Mouse (Mus musculus): ENCODE results near the gene Camk1. TPM values are rescaled to one million over a fixed set of nuclear protein-coding genes. Genes with fewer than 3 reads are reported as not detected.
"Not testable (repeated sequence)": the region's sequence is repeated elsewhere in the genome, so short reads cannot be mapped to it uniquely, and the experiment has no call there.

Camk1 gene
- total RNA-seq, 2 experiments from 2014 or later: 39.3 to 39.5 TPM

- intact Hi-C loops (cut with DNase I): no loop called here
- no peak overlapping the region for H3K27ac ChIP-seq
- DNase-seq: no peak
- no peak overlapping the region for H3K4me3 ChIP-seq
- no peak for TF ChIP-seq CTCF (IDR thresholded peaks at IDR 0.05)
Measured at GRCm38 (mm10) chr6:113350538-113350937, 6.8 kb upstream of the Camk1 start.

- Histone ChIP-seq H3K4me3 (no peak overlapping the region), H3K27ac (no peak overlapping the region)
- intact Hi-C loops (cut with DNase I): no loop called here
- no peak for TF ChIP-seq CTCF (IDR thresholded peaks at IDR 0.05)
- DNase-seq: no peak
Measured at GRCm38 (mm10) chr6:113346897-113347296, 3.1 kb upstream of the Camk1 start.

- peak; percentile 91 for DNase-seq
- H3K4me3 ChIP-seq: peak overlapping the region; percentile 97
- intact Hi-C loops (cut with DNase I): no loop called here
- peak overlapping the region; percentile 93 for H3K27ac ChIP-seq
- no peak for TF ChIP-seq CTCF (IDR thresholded peaks at IDR 0.05)
Measured at GRCm38 (mm10) chr6:113344321-113344720, 537 bp upstream of the Camk1 start.

DNA sequence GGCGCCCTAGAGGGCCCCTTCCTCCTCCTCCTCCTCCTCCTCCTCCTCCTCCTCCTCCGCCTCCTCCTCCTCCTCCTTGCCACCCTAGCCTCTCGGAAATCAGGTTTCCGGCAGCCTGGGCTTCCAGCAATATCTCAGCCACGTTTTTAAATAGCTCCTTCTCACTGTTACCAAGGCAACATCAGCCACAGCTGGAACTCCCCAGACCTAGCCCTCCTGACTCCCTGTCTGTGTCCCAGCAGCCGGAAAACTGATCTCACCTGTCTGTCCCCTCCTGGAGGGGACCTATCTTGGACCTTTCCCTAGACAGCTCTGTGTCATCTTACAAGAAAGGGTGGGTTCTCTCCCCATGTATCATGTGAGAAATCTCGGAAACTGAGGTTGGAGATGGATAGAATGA is 1.5 kb downstream of the Camk1 start:
- intact Hi-C loops (cut with DNase I): loop anchor here (2.0 kb wide), 1 partner anchor 35 kb away; the partner anchor contains the start of gene Tada3
- peak overlapping the region; percentile 97 for H3K4me3 ChIP-seq
- peak overlapping the region; percentile 93 for H3K27ac ChIP-seq
- no peak for DNase-seq
- no peak for TF ChIP-seq CTCF (IDR thresholded peaks at IDR 0.05)

GRCm38 (mm10) chr6:113341574-113341973 is 2.2 kb downstream of the Camk1 start:
- TF ChIP-seq CTCF (IDR thresholded peaks at IDR 0.05): no peak
- intact Hi-C loops (cut with DNase I): no loop called here
- Histone ChIP-seq H3K4me3 (peak overlapping the region; percentile 30), H3K27ac (peak overlapping the region; percentile 38; the same call in 1 of the 2 replicates)
- DNase-seq: no peak

- DNase-seq: no peak
- intact Hi-C loops (cut with DNase I): no loop called here
- H3K27ac ChIP-seq: 0 out of 2 replicates have a peak overlapping the region, but pooled peaks have one; percentile 8
- no peak overlapping the region for H3K4me3 ChIP-seq
- no peak for TF ChIP-seq CTCF (IDR thresholded peaks at IDR 0.05)
Measured at GRCm38 (mm10) chr6:113336852-113337620, 6.7 kb downstream of the Camk1 start.

GRCm38 (mm10) chr6:113334216-113334615 is 9.6 kb downstream of the Camk1 start:
- intact Hi-C loops (cut with DNase I): no loop called here
- TF ChIP-seq CTCF (IDR thresholded peaks at IDR 0.05): no peak
- DNase-seq: no peak
- Histone ChIP-seq H3K4me3 (no peak overlapping the region), H3K27ac (no peak overlapping the region)

DNA sequence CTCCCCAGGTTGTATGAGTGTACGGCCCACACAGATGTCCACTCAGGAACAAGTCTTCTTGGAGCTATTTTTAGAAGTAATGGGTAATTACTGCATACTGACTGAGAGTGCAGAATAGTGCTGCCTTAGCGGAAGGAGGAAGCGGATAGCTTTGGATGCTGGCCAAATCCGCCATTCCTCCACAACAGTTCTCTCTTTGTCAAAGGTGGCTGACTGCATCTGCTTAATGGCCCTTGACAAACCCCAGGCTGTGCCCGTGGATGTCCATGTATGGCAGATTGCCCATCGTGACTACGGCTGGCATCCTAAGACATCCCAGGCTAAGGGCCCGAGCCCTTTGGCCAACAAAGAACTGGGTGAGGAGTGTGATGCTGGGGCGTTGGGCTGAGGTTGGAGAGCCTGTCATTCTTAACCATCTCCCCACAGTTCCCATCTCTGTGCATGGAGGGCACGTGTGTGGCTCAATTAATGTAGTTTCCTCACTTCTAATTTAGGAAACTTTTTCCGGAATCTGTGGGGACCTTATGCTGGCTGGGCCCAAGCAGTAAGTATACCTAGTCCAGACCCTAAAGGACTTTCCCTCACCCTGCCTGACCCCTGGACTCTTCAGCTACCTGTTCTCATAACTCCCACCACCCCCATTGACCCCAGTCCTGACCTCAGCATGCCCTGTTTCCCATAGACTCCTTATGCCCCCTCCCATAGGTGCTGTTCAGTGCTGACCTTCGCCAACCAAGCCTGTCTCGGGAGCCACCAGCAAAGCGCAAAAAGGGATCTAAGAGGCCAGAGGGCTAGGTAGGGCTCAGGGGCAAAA is 10.4 kb downstream of the Camk1 start:
- DNase-seq: peak; percentile 54
- intact Hi-C loops (cut with DNase I): no loop called here
- no peak for TF ChIP-seq CTCF (IDR thresholded peaks at IDR 0.05)
- H3K4me3 ChIP-seq: no peak overlapping the region
- peak overlapping the region; percentile 20; the same call in 1 of the 2 replicates for H3K27ac ChIP-seq

DNA sequence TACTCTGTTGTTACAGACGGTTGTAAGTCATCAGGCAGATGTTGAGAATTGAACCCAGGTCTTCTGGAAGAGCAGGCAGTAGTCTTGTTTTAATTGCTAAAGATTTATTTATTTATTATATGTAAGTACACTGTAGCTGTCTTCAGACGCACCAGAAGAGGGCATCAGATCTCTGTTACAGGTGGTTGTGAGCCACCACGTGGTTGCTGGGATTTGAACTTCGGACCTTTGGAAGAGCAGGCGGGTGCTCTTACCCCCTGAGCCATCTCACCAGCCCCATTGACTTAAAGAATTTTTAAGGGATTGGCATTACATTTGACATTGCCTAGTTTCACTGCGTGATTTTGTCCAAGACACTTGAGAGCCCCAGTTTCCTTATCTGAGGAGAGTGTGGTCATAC is 11.1 kb downstream of the Camk1 start:
- DNase-seq; H3K4me3 ChIP-seq; intact Hi-C loops (cut with DNase I): not testable (repeated sequence)
- TF ChIP-seq CTCF (IDR thresholded peaks at IDR 0.05): peak; percentile 1; the same call in 1 of the 2 replicates
- peak overlapping the region; percentile 20; the same call in 1 of the 2 replicates for H3K27ac ChIP-seq

DNA sequence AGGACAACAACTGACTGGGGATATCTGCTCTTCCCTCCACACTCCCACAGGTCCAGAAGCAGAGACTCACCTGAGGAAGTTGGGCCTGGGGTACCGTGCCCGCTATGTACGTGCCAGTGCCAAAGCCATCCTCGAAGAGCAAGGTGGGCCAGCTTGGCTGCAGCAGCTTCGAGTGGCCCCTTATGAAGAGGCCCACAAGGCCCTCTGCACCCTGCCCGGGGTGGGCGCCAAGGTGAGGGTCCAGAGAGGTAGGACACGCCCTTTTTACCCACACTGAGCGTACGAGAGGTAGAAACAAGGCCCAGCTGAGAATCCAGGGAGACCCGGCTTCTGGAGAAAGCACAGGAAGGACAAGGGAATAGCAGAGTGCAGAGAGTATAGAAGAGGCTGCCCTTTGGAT is 12.1 kb downstream of the Camk1 start:
- no peak overlapping the region for H3K4me3 ChIP-seq
- intact Hi-C loops (cut with DNase I): no loop called here
- no peak overlapping the region for H3K27ac ChIP-seq
- DNase-seq: no peak
- no peak for TF ChIP-seq CTCF (IDR thresholded peaks at IDR 0.05)

GRCm38 (mm10) chr6:113330547-113330946 is 13.2 kb downstream of the Camk1 start:
- intact Hi-C loops (cut with DNase I): no loop called here
- no peak for DNase-seq
- no peak overlapping the region for H3K4me3 ChIP-seq
- TF ChIP-seq CTCF (IDR thresholded peaks at IDR 0.05): no peak
- no peak overlapping the region for H3K27ac ChIP-seq

DNA sequence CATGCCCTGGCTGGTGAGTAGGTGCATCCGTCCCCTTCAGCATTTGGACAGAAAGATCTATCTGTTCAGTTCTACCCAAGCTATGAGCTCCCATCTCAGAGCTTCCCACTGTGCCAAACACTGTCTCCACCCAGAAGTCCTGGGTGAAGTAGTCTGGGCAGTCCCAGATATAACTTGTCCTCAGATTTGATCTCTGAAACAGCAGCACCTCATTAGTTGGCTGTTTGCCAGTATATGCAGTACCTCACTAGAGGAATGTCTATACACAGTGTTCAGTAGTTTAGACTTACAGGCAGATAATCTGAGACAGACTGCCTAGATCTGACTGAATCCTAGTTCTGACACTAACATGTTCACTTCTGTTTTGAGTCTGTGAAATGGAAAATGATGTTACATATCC is 14.4 kb downstream of the Camk1 start:
- intact Hi-C loops (cut with DNase I): loop anchor here (2.0 to 5.0 kb wide), 3 partner anchors 47 to 292 kb away; partner anchors contain the start of genes Setd5 and Tada3

More for the DNA sequence above, 14.4 kb downstream of the Camk1 start:
- no peak overlapping the region for H3K27ac ChIP-seq
- no peak for TF ChIP-seq CTCF (IDR thresholded peaks at IDR 0.05)
- DNase-seq: no peak
- no peak overlapping the region for H3K4me3 ChIP-seq
